Mouse (Mus musculus): ENCODE results near the gene Steap3. TPM values are rescaled to one million over a fixed set of nuclear protein-coding genes. Genes with fewer than 3 reads are reported as not detected.
A peak's percentile ranks its signal among the peaks of the same experiment; 100 is the strongest.

Steap3 gene
- total RNA-seq, 2 experiments from 2014 or later, result 27.8 to 36.7 TPM

GRCm38 (mm10) chr1:120198942-120199341 is 73.6 kb downstream of the Steap3 start:
- no peak for DNase-seq

- no peak for DNase-seq
These were observed 74.4 kb downstream of the Steap3 start for GRCm38 (mm10) chr1:120198151-120198550.

DNA sequence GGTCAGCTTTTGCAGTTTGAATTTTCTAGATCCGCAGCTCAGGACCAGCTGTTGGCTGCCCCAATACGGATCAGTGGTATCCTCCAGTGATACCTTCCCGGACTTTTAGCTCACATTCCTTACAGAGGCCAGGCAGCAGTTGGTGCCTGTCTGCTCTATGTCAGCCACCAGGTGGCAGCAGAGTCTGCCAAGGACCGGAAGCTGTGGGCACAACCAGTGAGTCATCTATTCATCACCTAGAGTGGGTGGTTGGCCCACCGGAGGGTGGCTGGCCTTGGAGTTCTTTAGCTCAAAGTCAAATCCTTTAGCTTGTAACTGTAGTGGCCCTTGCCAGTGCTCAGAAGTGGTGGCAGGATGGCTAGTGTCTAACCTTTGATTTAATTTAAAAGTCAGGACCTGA is 75.3 kb downstream of the Steap3 start:
- peak; percentile 89 for DNase-seq

- no peak for DNase-seq
These were observed 75.8 kb downstream of the Steap3 start for GRCm38 (mm10) chr1:120196724-120197123.

DNA sequence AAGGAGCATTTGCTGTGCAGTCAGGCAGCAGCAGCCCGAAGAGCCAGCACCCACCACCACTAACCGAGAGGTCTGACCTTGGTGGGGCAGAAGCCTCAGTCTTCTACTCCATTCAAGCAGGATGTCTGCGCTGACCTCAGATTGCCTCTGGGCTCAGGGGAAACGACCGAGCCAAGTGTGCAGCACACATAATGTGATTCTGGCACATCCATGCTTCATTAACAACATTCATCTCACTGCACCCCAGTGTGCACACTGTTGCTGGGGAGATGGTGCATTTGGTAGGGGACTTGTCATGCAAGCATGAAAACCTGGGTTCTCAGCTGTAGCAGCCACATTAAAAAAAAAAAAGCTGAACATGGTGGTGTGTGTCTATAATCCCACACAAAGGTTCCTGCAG is 76.6 kb downstream of the Steap3 start:
- DNase-seq, result peak; percentile 20

DNA sequence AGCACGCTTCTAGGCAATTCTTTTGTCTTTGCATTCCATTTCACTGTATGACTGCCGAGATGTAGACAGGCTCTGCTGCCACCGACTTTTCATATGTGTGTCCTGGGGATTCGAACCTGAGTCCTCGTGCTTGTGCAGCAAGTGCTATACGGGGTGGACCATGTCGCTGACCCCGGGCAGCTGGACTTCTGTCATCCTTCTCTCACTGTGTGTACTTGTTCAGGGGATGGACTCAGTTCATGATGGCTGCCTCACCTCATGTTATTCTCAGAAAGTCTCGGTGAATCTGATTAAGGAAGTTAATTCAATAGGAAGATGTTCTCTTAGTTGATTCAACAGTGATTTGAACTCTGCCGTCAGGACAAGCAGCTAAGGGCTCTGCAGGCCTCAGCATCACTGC is 78.9 kb downstream of the Steap3 start:
- DNase-seq, result no peak

- no peak for DNase-seq
These were observed 80.2 kb downstream of the Steap3 start for GRCm38 (mm10) chr1:120192321-120192720.

- no peak for DNase-seq
These were observed 81.6 kb downstream of the Steap3 start for GRCm38 (mm10) chr1:120190946-120191345.

GRCm38 (mm10) chr1:120190300-120190699 is 82.2 kb downstream of the Steap3 start:
- DNase-seq, result no peak

DNA sequence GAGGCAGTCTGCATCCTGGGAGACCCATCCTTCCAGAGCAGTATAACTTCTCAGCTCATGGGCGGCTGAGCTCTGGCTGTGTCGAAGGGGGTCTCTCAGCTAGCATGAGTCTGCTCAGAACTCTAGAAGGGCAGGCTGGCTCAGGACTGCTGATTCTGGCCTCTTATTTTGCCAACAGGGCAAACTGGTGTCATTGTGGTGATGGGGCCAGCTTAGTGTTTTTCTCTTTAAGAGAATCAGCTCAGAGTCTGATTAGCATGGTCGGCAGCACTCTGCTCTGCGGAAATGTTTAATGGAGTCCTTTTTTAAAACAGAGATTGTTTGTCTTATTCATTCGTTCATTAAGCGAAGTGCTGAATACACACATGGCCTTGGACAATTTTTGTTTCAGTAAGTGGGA is 83.3 kb downstream of the Steap3 start:
- no peak for DNase-seq

GRCm38 (mm10) chr1:120187059-120187458 is 85.4 kb downstream of the Steap3 start:
- no peak for DNase-seq

GRCm38 (mm10) chr1:120186655-120187054 is 85.8 kb downstream of the Steap3 start:
- no peak for DNase-seq

DNA sequence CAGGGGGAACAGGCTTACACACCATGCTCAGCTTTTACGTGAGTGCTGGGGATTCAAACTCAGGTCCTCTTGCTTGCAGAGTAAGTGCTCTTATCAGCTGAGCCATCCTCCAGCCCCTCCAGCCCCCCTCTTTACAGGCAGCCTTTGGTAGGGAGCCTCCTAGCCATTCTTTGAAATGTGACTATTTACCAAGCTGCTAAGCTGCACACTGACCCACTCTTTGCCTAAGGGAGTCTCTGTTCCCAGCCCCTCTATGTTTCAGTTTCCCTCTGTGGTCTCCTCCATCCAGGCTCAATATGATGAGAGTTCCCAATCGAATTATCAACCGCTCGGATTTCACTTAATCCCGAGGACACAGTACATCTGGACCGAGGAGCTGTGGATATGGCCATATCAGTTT is 86.3 kb downstream of the Steap3 start:
- no peak for DNase-seq

DNA sequence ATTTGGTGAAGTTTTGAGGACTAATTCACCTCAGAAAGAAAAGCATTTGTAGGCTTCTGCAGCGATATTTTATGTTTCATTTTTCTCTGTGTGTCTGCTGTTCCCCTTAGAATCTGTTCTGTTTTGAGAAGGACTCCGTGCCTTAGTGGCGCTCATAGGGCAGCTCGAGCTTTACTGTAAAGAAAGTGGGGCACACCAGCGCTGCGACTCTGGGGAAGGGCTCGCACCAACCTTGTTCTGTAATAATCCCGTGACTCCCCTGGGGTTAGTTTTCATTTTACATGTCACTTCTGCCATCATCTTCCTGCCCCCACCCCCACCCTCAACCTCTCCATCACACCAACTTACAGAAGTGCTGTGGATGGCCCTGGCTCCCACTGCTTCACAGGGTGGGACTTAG is 95.4 kb downstream of the Steap3 start:
- DNase-seq, result no peak

- no peak for DNase-seq
These were observed 96.2 kb downstream of the Steap3 start for GRCm38 (mm10) chr1:120176313-120176712.

- DNase-seq, result no peak
These were observed 97.5 kb downstream of the Steap3 start for GRCm38 (mm10) chr1:120174991-120175390.

GRCm38 (mm10) chr1:120171819-120172521 is 100.5 kb downstream of the Steap3 start:
- DNase-seq, result peak; percentile 29

DNA sequence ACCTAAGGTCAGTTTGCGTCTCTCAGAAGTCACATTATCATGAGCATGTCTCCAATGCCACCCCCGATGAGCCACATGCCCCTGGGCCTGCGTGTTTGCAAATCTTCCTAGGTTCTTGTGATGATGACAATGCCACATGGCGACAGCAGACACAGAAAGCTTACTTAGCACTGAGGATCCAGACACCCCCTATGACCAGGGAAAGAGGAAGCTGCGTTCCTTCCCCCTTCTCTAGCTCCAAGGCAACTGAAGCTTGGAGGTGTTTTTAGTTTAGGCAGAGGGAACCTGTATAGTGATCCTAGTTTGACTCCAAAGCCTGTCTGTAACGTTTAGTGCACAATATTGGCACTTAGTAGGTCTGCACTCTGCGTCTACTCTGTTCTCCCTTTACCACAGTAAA is 102.2 kb downstream of the Steap3 start:
- DNase-seq, result no peak

DNA sequence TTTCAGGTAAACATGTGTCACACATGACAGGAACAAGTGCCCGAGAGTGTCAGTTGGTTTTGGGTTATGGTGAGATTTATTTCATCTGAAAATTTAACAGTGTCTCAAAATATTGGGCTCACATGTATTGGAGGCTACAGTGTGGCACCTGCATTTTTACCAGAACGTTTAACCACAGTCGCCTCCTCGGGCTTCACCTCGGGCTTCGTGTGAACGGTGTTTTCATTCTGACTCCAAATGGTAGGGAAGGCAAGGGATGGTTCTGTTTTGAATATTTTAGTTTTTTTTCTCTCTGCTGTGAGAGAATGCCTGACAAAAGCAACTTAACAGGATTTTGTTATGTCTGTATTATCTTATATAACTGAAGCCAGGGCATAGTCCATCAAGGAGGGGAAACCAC is 103.8 kb downstream of the Steap3 start:
- DNase-seq, result no peak

- DNase-seq, result peak; percentile 15
These were observed 104.5 kb downstream of the Steap3 start for GRCm38 (mm10) chr1:120168016-120168415.

DNA sequence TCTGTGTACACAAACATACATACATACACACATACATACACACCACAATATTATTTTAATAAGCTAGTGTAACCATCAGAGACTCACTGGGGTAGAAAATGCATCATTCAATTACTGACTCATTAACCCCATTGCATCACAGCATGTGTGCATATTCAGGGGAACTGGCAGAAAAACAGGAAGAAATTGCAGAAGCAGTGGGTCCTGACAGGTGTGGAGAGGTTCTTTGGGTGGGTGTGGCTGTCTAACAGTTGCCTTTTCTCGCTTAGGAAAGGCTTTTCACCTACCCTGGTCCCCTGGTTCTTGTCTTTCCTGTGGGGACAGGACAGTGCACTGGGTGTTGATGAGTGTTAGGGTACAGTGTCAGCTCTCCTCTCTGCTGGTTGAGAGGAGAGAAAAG is 109.9 kb downstream of the Steap3 start:
- DNase-seq, result no peak

DNA sequence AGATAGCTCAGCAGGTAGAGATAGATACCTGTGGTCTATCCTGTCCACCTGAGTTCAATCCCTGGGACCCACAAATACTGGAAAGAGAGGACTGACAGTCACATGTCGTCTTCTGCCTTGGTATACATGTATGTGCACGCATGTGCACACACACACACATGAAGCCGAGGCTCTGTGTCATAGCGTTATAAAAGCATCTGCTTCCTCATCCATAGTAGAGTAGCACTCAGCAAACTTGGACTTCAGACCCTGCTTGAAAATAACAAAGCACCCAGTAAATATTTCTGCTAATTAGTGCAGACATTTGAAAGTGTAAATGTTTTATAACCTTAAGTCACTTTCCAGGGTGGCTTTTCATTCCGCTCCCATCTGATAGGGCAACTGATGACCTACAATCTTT is 111.0 kb downstream of the Steap3 start:
- DNase-seq, result no peak

DNA sequence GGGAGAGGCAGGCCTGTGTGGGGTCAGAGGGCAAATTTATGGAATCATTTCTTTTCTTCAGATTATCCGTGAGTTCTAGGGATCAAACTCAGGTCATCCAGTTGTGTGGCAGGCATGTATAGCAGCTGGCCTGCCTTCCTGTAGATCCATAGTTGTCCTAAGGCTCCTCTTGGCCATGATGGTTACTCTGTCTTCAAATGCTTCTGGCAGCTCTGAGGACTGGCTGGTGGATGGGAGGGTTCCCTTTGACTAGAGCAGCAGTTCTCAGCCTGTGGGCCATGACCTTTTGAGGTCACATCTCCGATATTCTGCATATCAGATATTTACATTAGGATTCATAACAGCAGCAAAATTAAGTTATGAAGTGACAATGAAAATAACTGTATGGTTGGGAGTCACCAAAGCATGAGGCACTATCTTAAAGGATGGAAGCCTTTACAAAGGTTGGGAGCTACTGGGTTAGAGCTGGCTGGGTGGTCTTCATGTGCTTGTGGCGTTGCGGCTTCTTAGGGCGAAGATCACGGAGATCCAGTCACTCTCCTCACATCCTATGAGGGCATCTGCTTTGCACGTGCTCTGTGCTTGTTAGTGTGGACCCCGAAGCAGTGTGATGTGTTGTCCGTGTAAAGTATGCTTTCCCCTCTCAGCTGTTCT is 113.9 kb downstream of the Steap3 start:
- no peak for DNase-seq

DNA sequence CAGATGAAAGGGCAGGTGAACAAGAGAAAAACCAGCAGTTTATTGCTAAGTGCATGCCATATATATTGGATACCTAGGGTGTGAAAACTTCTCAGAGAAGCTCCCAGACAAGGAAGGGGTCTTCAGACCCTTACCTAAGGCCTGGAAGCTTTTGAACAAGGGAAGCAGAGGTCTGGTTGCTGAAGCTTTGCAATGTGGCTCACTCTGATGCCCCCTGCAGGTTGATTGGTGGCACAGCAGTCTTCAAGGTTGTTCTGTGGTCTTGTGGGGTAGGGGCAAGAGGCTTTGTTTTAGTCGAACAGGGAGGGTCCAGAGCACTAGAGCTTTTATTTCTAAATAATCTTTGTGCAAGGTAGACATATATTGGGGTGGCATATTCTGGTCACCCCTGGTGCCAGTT is 117.2 kb downstream of the Steap3 start:
- peak; percentile 38 for DNase-seq
